Mouse (Mus musculus) ES-E14 (cell line): Measurements from ENCODE around the gene Adgrv1.

ENCODE experiments used
- CHD2 ChIP-seq: IDR thresholded peaks from 2 replicates; pipeline ENCODE4 v1.6.1; 2014; ENCODE audit warnings: mild to moderate bottlenecking, low read depth, low read length, inconsistent platforms
- HCFC1 ChIP-seq: IDR thresholded peaks from 2 replicates; pipeline ENCODE4 v1.6.1; 2012; ENCODE audit warnings: low read length, inconsistent platforms, borderline replicate concordance; ENCODE audit not compliant: insufficient read depth
- MAFK ChIP-seq: IDR thresholded peaks from 2 replicates; pipeline ENCODE4 v1.6.1; 2014; ENCODE audit warnings: mild to moderate bottlenecking, low read depth, low read length, inconsistent platforms; ENCODE audit not compliant: insufficient read depth
- ZC3H11A ChIP-seq: IDR thresholded peaks from 2 replicates; pipeline ENCODE4 v1.6.1; 2012; ENCODE audit warnings: low read depth, mild to moderate bottlenecking, inconsistent platforms, low read length, borderline replicate concordance
- ZNF384 ChIP-seq: IDR thresholded peaks from 2 replicates; pipeline ENCODE4 v1.6.1; 2012; ENCODE audit warnings: low read depth, low read length, inconsistent platforms

DNA sequence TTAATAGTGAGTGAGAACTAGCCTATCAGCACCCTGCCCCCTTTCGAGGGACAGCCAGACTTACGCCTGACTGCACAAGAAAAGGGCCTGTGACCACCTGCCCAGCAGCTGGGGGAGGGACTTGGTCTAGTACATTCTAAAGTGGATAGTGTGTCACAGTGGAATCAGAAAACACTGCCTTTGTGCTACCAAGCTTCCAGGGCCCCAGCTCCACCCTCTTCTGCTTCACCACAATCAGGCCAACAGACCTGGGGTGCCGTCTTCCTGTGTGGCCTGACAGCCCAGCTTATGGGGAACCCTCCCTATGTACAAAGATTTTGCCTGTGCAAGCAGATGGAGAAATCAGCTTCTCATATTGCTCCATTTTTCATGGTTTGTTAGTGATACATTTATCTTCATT lies 3.6 kb downstream of the Adgrv1 start:
- no peak for TF ChIP-seq MAFK
- TF ChIP-seq ZC3H11A, result no peak
- TF ChIP-seq ZNF384, result no peak
- no peak for TF ChIP-seq HCFC1
- no peak for TF ChIP-seq CHD2
